Mouse (Mus musculus): ENCODE data around the gene Oprl1. TPM values are rescaled to one million over a fixed set of nuclear protein-coding genes. Genes with fewer than 3 reads are reported as not detected.

The Oprl1 gene
- polyA plus RNA-seq, 1 experiment from 2014 or later = 1.7 TPM

- peak; percentile 92 for ATAC-seq
- Histone ChIP-seq H3K27me3 (replicated peaks) (no peaks in the 10 kb centered on the region), H3K4me2 (replicated peaks) (peak within 1 kb of the TSS; percentile 95), H3K27ac (0 out of 2 replicates have a peak within 1 kb of the TSS, but pooled peaks have one; percentile 32), H3K4me3 (replicated peaks) (peak within 1 kb of the TSS; percentile 65), H3K36me3 (no peaks in the 10 kb centered on the region), H3K9me3 (no peaks in the 10 kb centered on the region), H3K9ac (peak within 1 kb of the TSS; percentile 74), H3K4me1 (replicated peaks) (peaks cover 8% of the 10 kb centered on the region)
- under 1% methylated on average over 75 of the region's 75 CpGs for WGBS
Measured at GRCm38 (mm10) chr2:181693339-181694280, 21.2 kb upstream of the Oprl1 start, which contains the start of gene Rgs19. Rgs19 (minus strand) TSS chr2:181693977.

- no peaks in the 10 kb centered on the region for H3K9me3 ChIP-seq
- H3K27ac ChIP-seq = no peak overlapping the region
- H3K4me3 ChIP-seq (replicated peaks) = no peak overlapping the region
- peaks cover 8% of the 10 kb centered on the region for H3K4me1 ChIP-seq (replicated peaks)
- H3K4me2 ChIP-seq (replicated peaks) = peak overlapping the region; percentile 95; the same call in 1 of the 2 replicates
- H3K36me3 ChIP-seq = no peaks in the 10 kb centered on the region
- WGBS = 89% methylated on average over 3 of the region's 3 CpGs
- no peaks in the 10 kb centered on the region for H3K27me3 ChIP-seq (replicated peaks)
- H3K9ac ChIP-seq = no peak overlapping the region; the same call in 1 of the 2 replicates
- ATAC-seq = no peak
Measured at GRCm38 (mm10) chr2:181694581-181694980, 20.2 kb upstream of the Oprl1 start.

- Histone ChIP-seq H3K36me3 (no peaks in the 10 kb centered on the region), H3K4me3 (replicated peaks) (no peak overlapping the region), H3K4me2 (replicated peaks) (no peak overlapping the region), H3K4me1 (replicated peaks) (peaks cover 8% of the 10 kb centered on the region), H3K9ac (no peak overlapping the region), H3K27me3 (replicated peaks) (no peaks in the 10 kb centered on the region), H3K27ac (no peak overlapping the region), H3K9me3 (no peaks in the 10 kb centered on the region)
- WGBS = 73% methylated on average over 1 of the region's 1 CpGs
- ATAC-seq = no peak
Measured at GRCm38 (mm10) chr2:181695776-181696175, 19.0 kb upstream of the Oprl1 start.

GRCm38 (mm10) chr2:181696801-181697420 lies 17.9 kb upstream of the Oprl1 start:
- Histone ChIP-seq H3K4me3 (replicated peaks) (no peak overlapping the region), H3K27ac (no peak overlapping the region), H3K27me3 (replicated peaks) (no peaks in the 10 kb centered on the region), H3K4me2 (replicated peaks) (no peak overlapping the region), H3K4me1 (replicated peaks) (peaks cover 8% of the 10 kb centered on the region), H3K9ac (no peak overlapping the region), H3K9me3 (no peaks in the 10 kb centered on the region), H3K36me3 (no peaks in the 10 kb centered on the region)
- no peak for ATAC-seq
- WGBS = 75% methylated on average over 33 of the region's 33 CpGs

- H3K36me3 ChIP-seq = no peaks in the 10 kb centered on the region
- H3K27me3 ChIP-seq (replicated peaks) = no peaks in the 10 kb centered on the region
- H3K4me1 ChIP-seq (replicated peaks) = peaks cover under 1% of the 10 kb centered on the region; the same call in 1 of the 2 replicates
- H3K9ac ChIP-seq = no peak within 1 kb of the TSS
- no peak within 1 kb of the TSS for H3K4me2 ChIP-seq (replicated peaks)
- ATAC-seq = no peak
- no peak within 1 kb of the TSS for H3K4me3 ChIP-seq (replicated peaks)
- no peaks in the 10 kb centered on the region for H3K9me3 ChIP-seq
- WGBS = 53% methylated on average over 5 of the region's 5 CpGs
- no peak within 1 kb of the TSS for H3K27ac ChIP-seq
Measured at GRCm38 (mm10) chr2:181698241-181698640, 16.6 kb upstream of the Oprl1 start, which contains the start of gene Lkaaear1. Lkaaear1 (minus strand) TSS chr2:181698442.

- WGBS = 38% methylated on average over 4 of the region's 4 CpGs
- no peaks in the 10 kb centered on the region for H3K4me1 ChIP-seq (replicated peaks)
Measured at GRCm38 (mm10) chr2:181706668-181707067, 8.1 kb upstream of the Oprl1 start.

GRCm38 (mm10) chr2:181713749-181714148 lies 1.1 kb upstream of the Oprl1 start:
- Histone ChIP-seq H3K4me3 (replicated peaks) (no peak overlapping the region), H3K27me3 (replicated peaks) (no peaks in the 10 kb centered on the region), H3K9me3 (no peaks in the 10 kb centered on the region), H3K27ac (no peak overlapping the region), H3K4me1 (replicated peaks) (peaks cover 4% of the 10 kb centered on the region; the same call in 1 of the 2 replicates), H3K4me2 (replicated peaks) (no peak overlapping the region), H3K36me3 (no peaks in the 10 kb centered on the region), H3K9ac (no peak overlapping the region)
- 93% methylated on average over 1 of the region's 1 CpGs for WGBS
- no peak for ATAC-seq

More at GRCm38 (mm10) chr2:181706668-181707067, 8.1 kb upstream of the Oprl1 start:
- H3K27me3 ChIP-seq (replicated peaks) = no peaks in the 10 kb centered on the region
- no peak overlapping the region for H3K27ac ChIP-seq
- ATAC-seq = no peak
- no peak overlapping the region for H3K4me2 ChIP-seq (replicated peaks)
- no peak overlapping the region for H3K4me3 ChIP-seq (replicated peaks)
- H3K9me3 ChIP-seq = no peaks in the 10 kb centered on the region
- H3K9ac ChIP-seq = no peak overlapping the region
- H3K36me3 ChIP-seq = no peaks in the 10 kb centered on the region

- Histone ChIP-seq H3K9me3 (no peaks in the 10 kb centered on the region), H3K36me3 (no peaks in the 10 kb centered on the region), H3K27me3 (replicated peaks) (no peaks in the 10 kb centered on the region), H3K4me2 (replicated peaks) (peak overlapping the region; percentile 48; the same call in 1 of the 2 replicates), H3K4me1 (replicated peaks) (peaks cover 4% of the 10 kb centered on the region; the same call in 1 of the 2 replicates), H3K4me3 (replicated peaks) (no peak overlapping the region), H3K27ac (no peak overlapping the region), H3K9ac (no peak overlapping the region)
- no peak for ATAC-seq
- WGBS = 71% methylated on average over 3 of the region's 3 CpGs
Measured at GRCm38 (mm10) chr2:181715382-181715781, 566 bp downstream of the Oprl1 start.

- H3K9me3 ChIP-seq = no peaks in the 10 kb centered on the region
- H3K4me2 ChIP-seq (replicated peaks) = no peak overlapping the region
- WGBS = 52% methylated on average over 3 of the region's 3 CpGs
- H3K4me3 ChIP-seq (replicated peaks) = no peak overlapping the region
- H3K4me1 ChIP-seq (replicated peaks) = peaks cover 4% of the 10 kb centered on the region; the same call in 1 of the 2 replicates
- ATAC-seq = no peak
- H3K27me3 ChIP-seq (replicated peaks) = no peaks in the 10 kb centered on the region
- H3K27ac ChIP-seq = no peak overlapping the region
- H3K36me3 ChIP-seq = no peaks in the 10 kb centered on the region
- no peak overlapping the region for H3K9ac ChIP-seq
Measured at GRCm38 (mm10) chr2:181716991-181717390, 2.2 kb downstream of the Oprl1 start.

GRCm38 (mm10) chr2:181720061-181720460 lies 5.2 kb downstream of the Oprl1 start:
- WGBS = 27% methylated on average over 3 of the region's 3 CpGs
- ATAC-seq = no peak
- no peaks in the 10 kb centered on the region for H3K27me3 ChIP-seq (replicated peaks)

GRCm38 (mm10) chr2:181721200-181721599 lies 6.4 kb downstream of the Oprl1 start:
- H3K36me3 ChIP-seq = no peaks in the 10 kb centered on the region
- H3K27ac ChIP-seq = no peak overlapping the region
- no peaks in the 10 kb centered on the region for H3K27me3 ChIP-seq (replicated peaks)
- no peaks in the 10 kb centered on the region for H3K4me1 ChIP-seq (replicated peaks)
- H3K9me3 ChIP-seq = no peaks in the 10 kb centered on the region
- no peak overlapping the region for H3K4me3 ChIP-seq (replicated peaks)
- H3K4me2 ChIP-seq (replicated peaks) = no peak overlapping the region
- no peak for ATAC-seq
- H3K9ac ChIP-seq = no peak overlapping the region

More at GRCm38 (mm10) chr2:181720061-181720460, 5.2 kb downstream of the Oprl1 start:
- Histone ChIP-seq H3K4me1 (replicated peaks) (peaks cover 1% of the 10 kb centered on the region; the same call in 1 of the 2 replicates), H3K36me3 (no peaks in the 10 kb centered on the region), H3K4me3 (replicated peaks) (no peak overlapping the region), H3K4me2 (replicated peaks) (no peak overlapping the region), H3K27ac (no peak overlapping the region), H3K9me3 (no peaks in the 10 kb centered on the region), H3K9ac (no peak overlapping the region)

- Histone ChIP-seq H3K4me2 (replicated peaks) (no peak overlapping the region), H3K36me3 (no peaks in the 10 kb centered on the region), H3K4me1 (replicated peaks) (no peaks in the 10 kb centered on the region), H3K4me3 (replicated peaks) (no peak overlapping the region), H3K9ac (no peak overlapping the region), H3K27me3 (replicated peaks) (no peaks in the 10 kb centered on the region), H3K9me3 (no peaks in the 10 kb centered on the region), H3K27ac (no peak overlapping the region)
- 18% methylated on average over 3 of the region's 3 CpGs for WGBS
- ATAC-seq = no peak; the same call in 1 of the 2 replicates
Measured at GRCm38 (mm10) chr2:181722213-181722612, 7.4 kb downstream of the Oprl1 start.
